Mouse (Mus musculus) monocyte, adult 5-6 weeks (primary cell): Measurements from ENCODE around the gene Cdiptos. TPM values are rescaled to one million over a fixed set of nuclear protein-coding genes. Genes with fewer than 3 reads are reported as not detected.

Experiments used
- ATAC-seq: fragments of 153-309, 156-312 bp; replicated peaks from 2 replicates; pipeline ENCODE4 v1.8.0; 2017; ENCODE audit warnings: mild to moderate bottlenecking; ENCODE audit not compliant: low TSS enrichment, insufficient number of reproducible peaks, severe bottlenecking, poor library complexity, low FRiP score
- total RNA-seq: library from RNA; stranded (forward); fragments of 200-1000, 200-491, 200-594 nt; gene quantifications from 3 replicates; pipeline ENCODE4 v1.2.3, GENCODE M21; 2017

Gene Cdiptos
- total RNA-seq, 1 experiment from 2014 or later, result 2.8 TPM

GRCm38 (mm10) chr7:126983113-126983512 is 7.2 kb upstream of the Cdiptos start:
- no peak for ATAC-seq

GRCm38 (mm10) chr7:126982054-126982453 is 6.2 kb upstream of the Cdiptos start:
- ATAC-seq, result no peak

- ATAC-seq, result no peak
Measured at GRCm38 (mm10) chr7:126981601-126982000, 5.7 kb upstream of the Cdiptos start.

GRCm38 (mm10) chr7:126978841-126979240 is 2.9 kb upstream of the Cdiptos start:
- no peak for ATAC-seq

GRCm38 (mm10) chr7:126976878-126977459 is 1.1 kb upstream of the Cdiptos start:
- ATAC-seq, result no peak

GRCm38 (mm10) chr7:126975893-126975949 is 177 bp downstream of the Cdiptos start, which contains the start of gene Cdipt:
Gene Cdipt (plus strand): TSS chr7:126975914.
- ATAC-seq, result no peak

GRCm38 (mm10) chr7:126975493-126975892 is 405 bp downstream of the Cdiptos start:
- peak; percentile 42 for ATAC-seq

- ATAC-seq, result no peak
Measured at GRCm38 (mm10) chr7:126967361-126967760, 8.5 kb downstream of the Cdiptos start.

GRCm38 (mm10) chr7:126965568-126965967 is 10.3 kb downstream of the Cdiptos start:
- ATAC-seq, result no peak

GRCm38 (mm10) chr7:126963548-126964286 is 12.2 kb downstream of the Cdiptos start:
- ATAC-seq, result no peak

- no peak for ATAC-seq
Measured at GRCm38 (mm10) chr7:126961965-126962364, 13.9 kb downstream of the Cdiptos start.

GRCm38 (mm10) chr7:126961095-126961494 is 14.8 kb downstream of the Cdiptos start:
- no peak for ATAC-seq

GRCm38 (mm10) chr7:126959780-126960179 is 16.1 kb downstream of the Cdiptos start:
- ATAC-seq, result 0 out of 2 replicates have a peak, but pooled peaks have one; percentile 34

- ATAC-seq, result no peak
Measured at GRCm38 (mm10) chr7:126955125-126955524, 20.8 kb downstream of the Cdiptos start.

GRCm38 (mm10) chr7:126952646-126953045 is 23.3 kb downstream of the Cdiptos start:
- no peak for ATAC-seq

- no peak for ATAC-seq
Measured at GRCm38 (mm10) chr7:126951741-126952140, 24.2 kb downstream of the Cdiptos start.

GRCm38 (mm10) chr7:126950647-126951615 is 25.0 kb downstream of the Cdiptos start:
- ATAC-seq, result no peak

- ATAC-seq, result peak; percentile 68
Measured at GRCm38 (mm10) chr7:126949793-126950646, 25.9 kb downstream of the Cdiptos start, which contains the start of gene Sez6l2. Gene Sez6l2 (plus strand): TSS chr7:126950563.

GRCm38 (mm10) chr7:126949403-126949792 is 26.5 kb downstream of the Cdiptos start, which contains the start of gene Asphd1:
Gene Asphd1 (minus strand): TSS chr7:126949582.
- no peak for ATAC-seq
